Mouse (Mus musculus) hindbrain, embryonic 15.5 days (tissue): ENCODE measurements around the gene Castor2. TPM values are rescaled to one million over a fixed set of nuclear protein-coding genes. Genes with fewer than 3 reads are reported as not detected.

ENCODE experiments used
- ATAC-seq: fragments of 200-750 bp; cut with Nextera tagmentation; 2 replicates; pipeline ENCODE4 v1.8.0; 2017; ENCODE audit warnings: low read depth, moderate number of reproducible peaks, moderate TSS enrichment; ENCODE audit not compliant: low FRiP score
- H3K27ac ChIP-seq: fragments of 300-500 bp; sonication (generic); replicated peaks from 2 replicates; pipeline ENCODE4 v1.5.1; 2015; ENCODE audit warnings: mild to moderate bottlenecking, inconsistent platforms
- H3K27me3 ChIP-seq: fragments of 300-500 bp; sonication (generic); 2 replicates; pipeline ENCODE4 v1.6.1; 2015; ENCODE audit warnings: control low read depth, inconsistent platforms
- H3K36me3 ChIP-seq: fragments of 300-500 bp; sonication (generic); 2 replicates; pipeline ENCODE4 v1.6.1; 2015; ENCODE audit warnings: control low read depth, inconsistent platforms
- H3K4me1 ChIP-seq: fragments of 300-500 bp; sonication (generic); replicated peaks from 2 replicates; pipeline ENCODE4 v1.6.1; 2015; ENCODE audit warnings: control low read depth, inconsistent platforms
- H3K4me2 ChIP-seq: fragments of 300-500 bp; sonication (generic); 2 replicates; pipeline ENCODE4 v1.6.1; 2015; ENCODE audit warnings: moderate library complexity, mild to moderate bottlenecking, inconsistent platforms
- H3K4me3 ChIP-seq: fragments of 300-500 bp; sonication (generic); 2 replicates; pipeline ENCODE4 v1.5.1; 2015; ENCODE audit warnings: mild to moderate bottlenecking, inconsistent platforms
- H3K9ac ChIP-seq: fragments of 300-500 bp; sonication (generic); 2 replicates; pipeline ENCODE4 v1.6.1; 2015; ENCODE audit warnings: inconsistent platforms
- H3K9me3 ChIP-seq: fragments of 300-500 bp; sonication (generic); 2 replicates; pipeline ENCODE4 v1.6.1; 2016; ENCODE audit warnings: control low read depth, inconsistent platforms
- WGBS: fragments of 180-500 bp; shearing (Covaris S2); methylation state at CpG from one replicate; pipeline ENCODE4 v1.1.7; 2015; 5-methylcytosine and 5-hydroxymethylcytosine counted together
- polyA plus RNA-seq: library from polyadenylated mRNA; unstranded; fragments of >200 nt; fragmentation: Nextera tagmentation; extraction: Ambion mirVana; gene quantifications from 2 replicates; pipeline ENCODE4 v1.2.1, GENCODE M21; 2015

The Castor2 gene
- polyA plus RNA-seq, 1 experiment from 2014 or later, result 27.5 TPM

DNA sequence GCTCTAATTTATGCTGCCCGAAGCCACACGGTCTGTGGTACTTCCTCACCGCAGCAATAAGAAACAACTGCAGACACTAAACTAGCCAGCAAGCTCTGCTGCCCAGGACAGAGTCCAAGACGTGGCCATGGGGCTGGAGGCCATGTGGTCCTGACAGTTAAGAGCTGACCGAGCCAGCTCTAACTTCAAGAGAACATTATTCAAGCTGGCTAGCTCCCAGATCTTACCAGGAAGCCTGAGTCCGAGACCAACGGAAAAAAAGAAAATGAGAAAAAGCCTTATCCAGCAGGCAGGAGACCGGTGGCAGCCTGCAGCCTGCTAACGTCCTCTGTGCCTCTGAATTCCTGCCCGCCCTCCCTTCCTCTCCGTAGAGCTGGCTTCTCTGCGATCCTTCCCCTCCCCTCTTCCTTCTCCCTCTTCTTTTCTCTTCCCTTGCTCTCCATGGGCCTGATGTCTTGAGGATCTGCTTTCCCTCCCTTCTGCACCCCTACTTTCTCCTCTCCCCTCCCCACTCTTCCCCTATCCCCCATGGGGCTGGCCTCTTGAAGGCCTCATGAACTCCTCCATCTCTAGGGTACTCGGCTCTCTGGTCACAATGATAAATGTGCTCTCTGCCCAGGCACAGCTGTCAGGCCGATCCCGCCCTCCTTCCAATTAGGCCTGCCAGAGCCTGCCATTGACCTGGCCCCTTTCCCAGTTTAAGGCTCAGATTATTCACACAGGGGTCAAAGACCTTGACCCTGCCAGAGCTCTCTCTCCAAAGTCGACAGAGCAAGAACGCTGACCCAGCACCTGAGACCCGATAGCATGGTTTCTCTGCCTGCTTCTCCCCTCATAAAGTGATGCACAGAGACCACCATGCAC, 18.6 kb upstream of the Castor2 start:
- WGBS, result 34% methylated on average over 18 of the region's 18 CpGs
- no peak overlapping the region for H3K9ac ChIP-seq
- H3K27me3 ChIP-seq, result no peaks in the 10 kb centered on the region
- H3K9me3 ChIP-seq, result no peaks in the 10 kb centered on the region
- peaks cover 13% of the 10 kb centered on the region for H3K4me1 ChIP-seq
- H3K4me3 ChIP-seq, result no peak overlapping the region
- peak; percentile 65 for ATAC-seq
- no peaks in the 10 kb centered on the region for H3K36me3 ChIP-seq
- peak overlapping the region; percentile 15; the same call in 1 of the 2 replicates for H3K4me2 ChIP-seq
- H3K27ac ChIP-seq, result peak overlapping the region; percentile 63; the same call in 1 of the 2 replicates

DNA sequence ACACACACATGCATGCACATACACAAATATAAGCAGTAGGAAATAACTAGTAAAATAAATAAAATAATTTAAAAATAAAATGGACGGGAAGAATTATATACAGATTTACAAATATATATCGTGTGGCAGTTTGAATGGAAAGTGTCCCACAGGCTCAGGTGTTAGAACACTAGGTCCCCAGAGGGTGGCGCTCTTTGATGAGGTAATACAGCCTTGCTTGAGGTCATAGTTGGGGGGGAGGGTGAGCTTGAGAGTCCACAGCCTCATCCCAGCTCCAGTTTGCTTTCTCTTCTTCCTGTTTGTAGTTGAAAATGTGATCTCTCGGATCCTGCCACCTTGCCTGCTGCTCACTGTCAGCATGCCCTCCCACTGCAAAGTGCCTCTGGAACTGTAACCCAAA, 14.3 kb upstream of the Castor2 start:
- WGBS, result 72% methylated on average over 4 of the region's 4 CpGs
- Histone ChIP-seq H3K4me2 (no peak overlapping the region), H3K4me1 (peaks cover 13% of the 10 kb centered on the region), H3K27ac (no peak overlapping the region), H3K36me3 (no peaks in the 10 kb centered on the region), H3K9me3 (no peaks in the 10 kb centered on the region), H3K27me3 (no peaks in the 10 kb centered on the region), H3K9ac (no peak overlapping the region), H3K4me3 (no peak overlapping the region)
- no peak for ATAC-seq

DNA sequence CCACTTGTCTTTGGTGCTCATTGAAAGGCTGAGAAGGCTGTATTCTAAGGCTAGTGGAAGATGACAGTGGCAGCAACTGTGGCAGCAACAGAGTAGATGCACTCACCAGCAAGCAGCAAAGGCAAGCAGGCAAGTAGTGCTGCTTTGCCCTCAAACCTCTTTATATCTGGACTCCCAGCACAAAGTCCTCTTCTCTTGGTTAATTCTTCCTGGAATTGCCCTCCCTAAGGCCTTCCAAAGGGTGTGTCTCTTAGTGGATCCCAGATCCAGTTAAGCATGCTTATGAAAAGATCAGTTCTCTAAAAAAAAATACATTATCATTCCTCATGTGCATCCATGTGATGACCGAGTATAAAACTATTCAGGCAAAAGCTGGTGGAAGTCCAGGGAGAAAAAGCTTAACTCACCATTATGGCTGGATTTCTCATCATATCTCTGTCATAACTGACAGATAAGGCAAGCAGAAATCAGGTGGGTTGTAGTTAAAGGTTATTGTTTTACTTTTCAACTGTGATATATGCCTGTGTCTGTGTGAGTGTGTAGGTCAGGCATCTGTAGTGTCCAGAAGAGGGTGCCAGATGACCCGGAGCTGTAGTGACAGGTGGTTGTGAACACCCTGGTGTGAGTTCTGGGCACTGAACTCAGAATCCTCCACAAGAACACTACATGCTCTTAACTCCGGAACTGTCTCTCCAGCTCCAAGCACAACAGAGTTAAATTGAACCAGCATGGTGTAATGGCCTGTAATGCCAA, 13.4 kb upstream of the Castor2 start:
- no peak overlapping the region for H3K4me2 ChIP-seq
- H3K4me1 ChIP-seq, result peaks cover 4% of the 10 kb centered on the region
- ATAC-seq, result no peak
- H3K36me3 ChIP-seq, result no peaks in the 10 kb centered on the region
- WGBS, result 88% methylated on average over 3 of the region's 3 CpGs
- no peak overlapping the region for H3K4me3 ChIP-seq
- no peaks in the 10 kb centered on the region for H3K9me3 ChIP-seq
- H3K27me3 ChIP-seq, result no peaks in the 10 kb centered on the region
- no peak overlapping the region for H3K27ac ChIP-seq
- H3K9ac ChIP-seq, result no peak overlapping the region

- no peak overlapping the region for H3K9ac ChIP-seq
- H3K4me1 ChIP-seq, result no peaks in the 10 kb centered on the region
- no peaks in the 10 kb centered on the region for H3K9me3 ChIP-seq
- no peak overlapping the region for H3K27ac ChIP-seq
- no peaks in the 10 kb centered on the region for H3K36me3 ChIP-seq
- no peak overlapping the region for H3K4me2 ChIP-seq
- H3K27me3 ChIP-seq, result no peaks in the 10 kb centered on the region
- ATAC-seq, result no peak
- 80% methylated on average over 5 of the region's 5 CpGs for WGBS
- no peak overlapping the region for H3K4me3 ChIP-seq
Observed at GRCm38 (mm10) chr5:134087211-134087610, 12.3 kb upstream of the Castor2 start.

DNA sequence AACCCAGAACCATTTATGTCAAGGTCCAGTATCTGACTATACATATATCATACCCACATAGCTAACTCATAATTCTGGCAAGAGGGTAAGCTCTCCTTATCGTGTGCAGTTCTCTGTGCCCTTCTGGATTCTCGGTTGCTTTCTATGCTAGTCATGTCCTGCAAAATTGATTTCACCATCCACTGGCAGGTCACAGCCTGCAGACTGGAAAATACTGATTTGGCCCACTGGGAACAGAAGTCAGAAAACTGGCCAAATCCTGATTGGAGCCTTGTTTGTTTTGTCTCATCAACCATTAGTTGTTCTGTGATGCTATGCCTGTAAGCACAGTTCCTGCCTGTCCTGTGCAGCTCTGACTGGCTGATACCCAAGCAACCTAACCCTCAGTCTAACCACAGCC, 3.7 kb upstream of the Castor2 start:
- H3K4me2 ChIP-seq, result no peak overlapping the region
- H3K4me3 ChIP-seq, result no peak overlapping the region
- no peaks in the 10 kb centered on the region for H3K9me3 ChIP-seq
- no peaks in the 10 kb centered on the region for H3K36me3 ChIP-seq
- H3K27ac ChIP-seq, result no peak overlapping the region
- no peak for ATAC-seq
- H3K4me1 ChIP-seq, result peaks cover 14% of the 10 kb centered on the region
- no peak overlapping the region for H3K9ac ChIP-seq
- WGBS, result 82% methylated on average over 2 of the region's 2 CpGs
- no peaks in the 10 kb centered on the region for H3K27me3 ChIP-seq

DNA sequence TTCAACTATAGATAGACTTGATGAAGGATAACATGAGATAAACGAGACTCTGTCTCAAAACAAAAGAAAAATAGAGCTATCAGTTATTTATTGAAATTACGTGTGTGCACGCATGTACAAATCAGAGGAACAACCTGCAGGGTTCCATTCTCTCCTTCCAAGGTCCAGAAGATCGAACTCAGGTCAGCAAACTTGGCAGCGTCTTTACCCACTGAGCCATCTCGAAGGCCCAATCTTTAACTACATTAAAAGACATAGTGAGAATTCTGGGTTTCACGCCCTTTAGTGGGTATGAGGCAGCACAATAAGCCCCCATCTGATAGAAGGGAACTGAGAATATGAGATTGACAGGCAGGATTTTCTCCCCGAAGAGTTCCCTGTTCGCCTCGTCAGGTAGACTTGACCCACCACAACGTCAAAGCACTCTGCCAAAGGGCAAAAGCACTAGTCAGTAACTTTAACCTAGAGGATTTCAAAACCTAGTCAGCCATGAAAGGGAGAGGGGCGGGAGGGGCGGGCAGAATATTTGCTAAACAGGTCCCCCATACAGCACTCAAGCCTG, 1.1 kb upstream of the Castor2 start:
- no peak for ATAC-seq
- Histone ChIP-seq H3K27ac (peak overlapping the region; percentile 92), H3K4me2 (peak overlapping the region; percentile 92), H3K4me3 (peak overlapping the region; percentile 89), H3K4me1 (peaks cover 39% of the 10 kb centered on the region), H3K9ac (peak overlapping the region; percentile 80), H3K27me3 (no peaks in the 10 kb centered on the region), H3K9me3 (no peaks in the 10 kb centered on the region), H3K36me3 (0 out of 2 replicates have a peak, but pooled peaks cover 3% of the 10 kb centered on the region)
- WGBS, result 43% methylated on average over 13 of the region's 13 CpGs

DNA sequence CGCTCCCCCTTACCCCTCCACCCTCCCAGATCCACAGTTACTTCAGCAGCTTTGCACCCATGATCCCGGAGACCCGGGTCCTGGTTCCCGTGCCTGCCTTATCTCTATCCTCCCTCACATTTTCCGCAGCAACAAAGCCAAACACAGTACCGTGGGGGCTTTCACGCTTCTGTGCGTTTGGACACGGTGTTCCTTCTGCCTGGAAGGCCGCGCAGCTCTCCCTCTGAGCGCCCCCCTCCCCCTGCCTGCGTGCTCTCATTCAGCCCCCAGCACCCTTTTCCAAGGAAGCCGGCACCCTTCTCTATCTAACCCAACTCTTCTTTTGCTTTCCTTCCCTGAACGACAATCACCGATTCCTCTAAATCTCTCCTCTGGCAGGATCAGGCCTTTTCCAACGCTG, 535 bp upstream of the Castor2 start:
- 0 out of 2 replicates have a peak, but pooled peaks cover 4% of the 10 kb centered on the region for H3K36me3 ChIP-seq
- peak overlapping the region; percentile 92 for H3K27ac ChIP-seq
- no peaks in the 10 kb centered on the region for H3K27me3 ChIP-seq
- under 1% methylated on average over 17 of the region's 17 CpGs for WGBS
- peak overlapping the region; percentile 80 for H3K9ac ChIP-seq
- ATAC-seq, result peak; percentile 24; the same call in 1 of the 2 replicates
- peaks cover 39% of the 10 kb centered on the region for H3K4me1 ChIP-seq
- H3K4me2 ChIP-seq, result peak overlapping the region; percentile 92
- H3K4me3 ChIP-seq, result peak overlapping the region; percentile 89
- no peaks in the 10 kb centered on the region for H3K9me3 ChIP-seq

- Histone ChIP-seq H3K36me3 (0 out of 2 replicates have a peak, but pooled peaks cover 4% of the 10 kb centered on the region), H3K27ac (peak overlapping the region; percentile 92), H3K9ac (peak overlapping the region; percentile 80), H3K27me3 (no peaks in the 10 kb centered on the region), H3K4me1 (peaks cover 39% of the 10 kb centered on the region), H3K4me2 (peak overlapping the region; percentile 92), H3K4me3 (peak overlapping the region; percentile 89), H3K9me3 (no peaks in the 10 kb centered on the region)
- WGBS, result 2% methylated on average over 15 of the region's 17 CpGs
- ATAC-seq, result peak; percentile 3; the same call in 1 of the 2 replicates
Observed at GRCm38 (mm10) chr5:134100232-134100771, 791 bp downstream of the Castor2 start.

GRCm38 (mm10) chr5:134101322-134101721, 1.8 kb downstream of the Castor2 start:
- H3K4me1 ChIP-seq, result peaks cover 39% of the 10 kb centered on the region
- ATAC-seq, result no peak
- no peak overlapping the region for H3K27ac ChIP-seq
- H3K27me3 ChIP-seq, result no peaks in the 10 kb centered on the region
- peak overlapping the region; percentile 89 for H3K4me3 ChIP-seq
- WGBS, result 46% methylated on average over 5 of the region's 5 CpGs
- H3K4me2 ChIP-seq, result peak overlapping the region; percentile 92
- peak overlapping the region; percentile 80 for H3K9ac ChIP-seq
- H3K9me3 ChIP-seq, result no peaks in the 10 kb centered on the region
- H3K36me3 ChIP-seq, result peaks cover 13% of the 10 kb centered on the region; the same call in 1 of the 2 replicates

DNA sequence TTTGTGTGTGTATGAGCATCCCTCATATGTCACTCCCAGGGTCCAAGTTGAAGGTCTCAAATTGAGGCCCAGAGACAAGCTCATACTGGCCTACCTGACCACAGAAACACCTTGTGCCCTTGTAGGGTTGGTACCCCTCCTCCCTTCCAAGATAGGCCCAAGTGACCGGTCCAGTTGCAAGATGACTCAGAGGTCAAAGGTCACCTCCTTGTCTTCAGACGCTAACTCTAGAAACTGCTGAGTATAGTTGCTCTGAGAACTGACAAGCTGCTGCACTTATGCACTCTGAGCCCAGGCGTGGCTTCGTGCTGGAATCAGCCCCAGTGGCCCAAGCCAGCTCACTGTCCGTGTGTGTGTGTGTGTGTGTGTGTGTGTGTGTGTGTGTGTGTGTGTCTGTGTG, 2.4 kb downstream of the Castor2 start:
- Histone ChIP-seq H3K27me3 (no peaks in the 10 kb centered on the region), H3K4me2 (peak overlapping the region; percentile 92), H3K9ac (peak overlapping the region; percentile 17; the same call in 1 of the 2 replicates), H3K4me1 (peaks cover 39% of the 10 kb centered on the region), H3K27ac (no peak overlapping the region), H3K4me3 (peak overlapping the region; percentile 89), H3K36me3 (peaks cover 14% of the 10 kb centered on the region; the same call in 1 of the 2 replicates), H3K9me3 (no peaks in the 10 kb centered on the region)
- WGBS, result 26% methylated on average over 5 of the region's 5 CpGs
- no peak for ATAC-seq

GRCm38 (mm10) chr5:134102720-134103119, 3.2 kb downstream of the Castor2 start:
- H3K9ac ChIP-seq, result no peak overlapping the region
- no peak overlapping the region for H3K4me3 ChIP-seq
- 80% methylated on average over 6 of the region's 6 CpGs for WGBS
- ATAC-seq, result no peak
- H3K27ac ChIP-seq, result no peak overlapping the region
- no peaks in the 10 kb centered on the region for H3K9me3 ChIP-seq
- H3K4me2 ChIP-seq, result peak overlapping the region; percentile 92
- no peaks in the 10 kb centered on the region for H3K27me3 ChIP-seq
- peaks cover 14% of the 10 kb centered on the region; the same call in 1 of the 2 replicates for H3K36me3 ChIP-seq
- H3K4me1 ChIP-seq, result peaks cover 39% of the 10 kb centered on the region
